Mouse (Mus musculus): ENCODE measurements around the gene Adarb1. TPM values are rescaled to one million over a fixed set of nuclear protein-coding genes. Genes with fewer than 3 reads are reported as not detected.

Adarb1 gene
- polyA plus RNA-seq, 1 experiment from 2014 or later, result 10.7 TPM

- Histone ChIP-seq H3K9me3 (peaks cover 10% of the 10 kb centered on the region; the same call in 1 of the 2 replicates), H3K9ac (no peak overlapping the region)
- no peak for ATAC-seq (ENCODE audit: low read depth)
Observed at GRCm38 (mm10) chr10:77449315-77450158, 31.5 kb upstream of the Adarb1 start.

GRCm38 (mm10) chr10:77448698-77449247 is 30.7 kb upstream of the Adarb1 start:
- no peak for ATAC-seq (ENCODE audit: low read depth)

More at GRCm38 (mm10) chr10:77449315-77450158, 31.5 kb upstream of the Adarb1 start:
- Histone ChIP-seq H3K4me3 (peak overlapping the region; percentile 9; the same call in 1 of the 2 replicates), H3K27me3 (no peaks in the 10 kb centered on the region), H3K4me1 (replicated peaks) (peaks cover 22% of the 10 kb centered on the region; the same call in 1 of the 2 replicates), H3K36me3 (no peaks in the 10 kb centered on the region), H3K27ac (replicated peaks) (no peak overlapping the region), H3K4me2 (peak overlapping the region; percentile 40)
- 43% methylated on average over 23 of the region's 23 CpGs for WGBS

GRCm38 (mm10) chr10:77448209-77448608 is 30.1 kb upstream of the Adarb1 start:
- 81% methylated on average over 7 of the region's 7 CpGs for WGBS
- no peak overlapping the region for H3K4me3 ChIP-seq
- H3K4me1 ChIP-seq (replicated peaks), result peaks cover 22% of the 10 kb centered on the region; the same call in 1 of the 2 replicates
- no peak overlapping the region for H3K4me2 ChIP-seq
- no peak overlapping the region for H3K9ac ChIP-seq
- no peak for ATAC-seq (ENCODE audit: low read depth)
- H3K27me3 ChIP-seq, result no peaks in the 10 kb centered on the region
- no peak overlapping the region for H3K27ac ChIP-seq (replicated peaks)
- H3K9me3 ChIP-seq, result peaks cover 10% of the 10 kb centered on the region; the same call in 1 of the 2 replicates
- H3K36me3 ChIP-seq, result no peaks in the 10 kb centered on the region

More at GRCm38 (mm10) chr10:77448698-77449247, 30.7 kb upstream of the Adarb1 start:
- H3K27me3 ChIP-seq, result no peaks in the 10 kb centered on the region
- H3K36me3 ChIP-seq, result no peaks in the 10 kb centered on the region
- H3K4me1 ChIP-seq (replicated peaks), result peaks cover 22% of the 10 kb centered on the region; the same call in 1 of the 2 replicates
- no peak overlapping the region for H3K9ac ChIP-seq
- H3K4me2 ChIP-seq, result peak overlapping the region; percentile 40
- WGBS, result 75% methylated on average over 6 of the region's 6 CpGs
- H3K4me3 ChIP-seq, result no peak overlapping the region
- H3K27ac ChIP-seq (replicated peaks), result no peak overlapping the region
- H3K9me3 ChIP-seq, result peaks cover 10% of the 10 kb centered on the region; the same call in 1 of the 2 replicates

- peaks cover 22% of the 10 kb centered on the region; the same call in 1 of the 2 replicates for H3K4me1 ChIP-seq (replicated peaks)
- peaks cover 8% of the 10 kb centered on the region; the same call in 1 of the 2 replicates for H3K9me3 ChIP-seq
- H3K9ac ChIP-seq, result no peak overlapping the region
- no peak overlapping the region for H3K27ac ChIP-seq (replicated peaks)
- no peak overlapping the region for H3K4me3 ChIP-seq
- WGBS, result 33% methylated on average over 2 of the region's 2 CpGs
- no peak overlapping the region for H3K4me2 ChIP-seq
- ATAC-seq (ENCODE audit: low read depth), result no peak
- no peaks in the 10 kb centered on the region for H3K27me3 ChIP-seq
- no peaks in the 10 kb centered on the region for H3K36me3 ChIP-seq
Observed at GRCm38 (mm10) chr10:77447755-77448154, 29.7 kb upstream of the Adarb1 start.

GRCm38 (mm10) chr10:77442250-77442649 is 24.2 kb upstream of the Adarb1 start:
- H3K9me3 ChIP-seq, result peaks cover 6% of the 10 kb centered on the region; the same call in 1 of the 2 replicates
- H3K27me3 ChIP-seq, result no peaks in the 10 kb centered on the region
- 86% methylated on average over 4 of the region's 4 CpGs for WGBS
- H3K27ac ChIP-seq (replicated peaks), result no peak overlapping the region
- no peak overlapping the region for H3K4me3 ChIP-seq
- H3K4me1 ChIP-seq (replicated peaks), result no peaks in the 10 kb centered on the region
- no peak overlapping the region for H3K9ac ChIP-seq
- no peaks in the 10 kb centered on the region for H3K36me3 ChIP-seq
- no peak overlapping the region for H3K4me2 ChIP-seq
- no peak for ATAC-seq (ENCODE audit: low read depth)

GRCm38 (mm10) chr10:77441812-77442211 is 23.7 kb upstream of the Adarb1 start:
- H3K4me1 ChIP-seq (replicated peaks), result no peaks in the 10 kb centered on the region
- H3K9me3 ChIP-seq, result peaks cover 6% of the 10 kb centered on the region; the same call in 1 of the 2 replicates
- WGBS, result 84% methylated on average over 3 of the region's 3 CpGs
- no peaks in the 10 kb centered on the region for H3K36me3 ChIP-seq
- H3K4me3 ChIP-seq, result no peak overlapping the region
- no peak for ATAC-seq (ENCODE audit: low read depth)
- no peak overlapping the region for H3K9ac ChIP-seq
- no peak overlapping the region for H3K27ac ChIP-seq (replicated peaks)
- no peak overlapping the region for H3K4me2 ChIP-seq
- H3K27me3 ChIP-seq, result no peaks in the 10 kb centered on the region

- WGBS, result 66% methylated on average over 19 of the region's 19 CpGs
- no peak for ATAC-seq (ENCODE audit: low read depth)
Observed at GRCm38 (mm10) chr10:77440841-77441755, 23.0 kb upstream of the Adarb1 start.

GRCm38 (mm10) chr10:77440286-77440685 is 22.2 kb upstream of the Adarb1 start:
- WGBS, result 62% methylated on average over 6 of the region's 6 CpGs

More at GRCm38 (mm10) chr10:77440841-77441755, 23.0 kb upstream of the Adarb1 start:
- Histone ChIP-seq H3K4me1 (replicated peaks) (no peaks in the 10 kb centered on the region), H3K27me3 (no peaks in the 10 kb centered on the region), H3K9ac (no peak overlapping the region), H3K9me3 (peaks cover 6% of the 10 kb centered on the region; the same call in 1 of the 2 replicates), H3K36me3 (no peaks in the 10 kb centered on the region), H3K27ac (replicated peaks) (no peak overlapping the region), H3K4me3 (no peak overlapping the region), H3K4me2 (no peak overlapping the region)

GRCm38 (mm10) chr10:77439026-77439425 is 21.0 kb upstream of the Adarb1 start:
- Histone ChIP-seq H3K27ac (replicated peaks) (no peak overlapping the region), H3K4me3 (no peak overlapping the region), H3K36me3 (no peaks in the 10 kb centered on the region), H3K27me3 (no peaks in the 10 kb centered on the region), H3K9me3 (no peaks in the 10 kb centered on the region), H3K9ac (no peak overlapping the region), H3K4me2 (no peak overlapping the region), H3K4me1 (replicated peaks) (peaks cover 5% of the 10 kb centered on the region; the same call in 1 of the 2 replicates)
- ATAC-seq (ENCODE audit: low read depth), result no peak
- 43% methylated on average over 3 of the region's 3 CpGs for WGBS

More at GRCm38 (mm10) chr10:77440286-77440685, 22.2 kb upstream of the Adarb1 start:
- no peak for ATAC-seq (ENCODE audit: low read depth)
- Histone ChIP-seq H3K9me3 (peaks cover 4% of the 10 kb centered on the region; the same call in 1 of the 2 replicates), H3K4me3 (no peak overlapping the region), H3K36me3 (no peaks in the 10 kb centered on the region), H3K27me3 (no peaks in the 10 kb centered on the region), H3K4me2 (no peak overlapping the region), H3K9ac (no peak overlapping the region), H3K27ac (replicated peaks) (no peak overlapping the region), H3K4me1 (replicated peaks) (no peaks in the 10 kb centered on the region)

GRCm38 (mm10) chr10:77438021-77438420 is 20.0 kb upstream of the Adarb1 start:
- H3K27me3 ChIP-seq, result no peaks in the 10 kb centered on the region
- 83% methylated on average over 1 of the region's 1 CpGs for WGBS
- no peak overlapping the region for H3K4me3 ChIP-seq
- no peak overlapping the region for H3K9ac ChIP-seq
- ATAC-seq (ENCODE audit: low read depth), result no peak
- no peak overlapping the region for H3K27ac ChIP-seq (replicated peaks)
- H3K36me3 ChIP-seq, result no peaks in the 10 kb centered on the region
- H3K4me1 ChIP-seq (replicated peaks), result peaks cover 5% of the 10 kb centered on the region; the same call in 1 of the 2 replicates
- no peak overlapping the region for H3K4me2 ChIP-seq
- no peaks in the 10 kb centered on the region for H3K9me3 ChIP-seq

- Histone ChIP-seq H3K9me3 (no peaks in the 10 kb centered on the region), H3K4me2 (no peak overlapping the region), H3K36me3 (no peaks in the 10 kb centered on the region), H3K4me1 (replicated peaks) (peaks cover 5% of the 10 kb centered on the region; the same call in 1 of the 2 replicates), H3K4me3 (no peak overlapping the region), H3K27me3 (no peaks in the 10 kb centered on the region), H3K9ac (no peak overlapping the region), H3K27ac (replicated peaks) (no peak overlapping the region)
- 65% methylated on average over 4 of the region's 4 CpGs for WGBS
- ATAC-seq (ENCODE audit: low read depth), result no peak
Observed at GRCm38 (mm10) chr10:77435343-77435742, 17.3 kb upstream of the Adarb1 start.
